In genomic region chr7:56590904-56591303, GRCm38 (mm10) we compare ENCODE assay signal across 15 mouse cellular contexts.
A peak's percentile ranks its signal among the peaks of the same experiment; 100 is the strongest.
DNase-seq lines count a peak whose midpoint lies in the region; ATAC-seq lines count a peak whose summit lies in the region.
"Had no signal": no experiment of that assay in that cellular context is flagged by ENCODE, and none has a peak within 500 bp of the region (broad histone marks: within the 10 kb centered on the region; RNA-seq: fewer than 3 reads in every experiment).

No protein-coding gene starts in this region.

- no peak overlapping the region for H3K4me3 ChIP-seq in embryonic facial prominence, embryonic 11.5 days (ENCODE audit: low read depth, low read length)
- no peak overlapping the region for H3K4me3 ChIP-seq in hindbrain, embryonic 15.5 days
- H3K4me3 ChIP-seq in neural tube, embryonic 12.5 days, result no peak overlapping the region
- H3K4me3 ChIP-seq: embryonic facial prominence, embryonic 15.5 days; heart, adult 2 months; left cerebral cortex, adult 2 months had no signal

- H3K9me3 ChIP-seq in embryonic facial prominence, embryonic 11.5 days (replicated peaks; ENCODE audit: control insufficient read depth, low read length), result no peaks in the 10 kb centered on the region
- no peaks in the 10 kb centered on the region for H3K9me3 ChIP-seq in hindbrain, embryonic 15.5 days
- H3K9me3 ChIP-seq in neural tube, embryonic 12.5 days, result no peaks in the 10 kb centered on the region
- H3K9me3 ChIP-seq: embryonic facial prominence, embryonic 15.5 days had no signal

- WGBS in embryonic facial prominence, embryonic 11.5 days, result 50% methylated on average over 4 of the region's 4 CpGs
- 19% methylated on average over 4 of the region's 4 CpGs for whole genome bisulfite sequencing in hindbrain, embryonic 15.5 days
- WGBS in neural tube, embryonic 12.5 days, result 27% methylated on average over 4 of the region's 4 CpGs

- no peak overlapping the region for H3K27ac ChIP-seq in embryonic facial prominence, embryonic 11.5 days (replicated peaks; ENCODE audit: low read depth, low read length)
- 0 out of 2 replicates have a peak overlapping the region, but pooled peaks have one; percentile 31 for H3K27ac ChIP-seq in hindbrain, embryonic 15.5 days (replicated peaks)
- H3K27ac ChIP-seq in neural tube, embryonic 12.5 days, result no peak overlapping the region
- H3K27ac ChIP-seq: embryonic facial prominence, embryonic 15.5 days; heart, adult 2 months; left cerebral cortex, adult 2 months had no signal

- H3K27me3 ChIP-seq in embryonic facial prominence, embryonic 11.5 days (ENCODE audit: control insufficient read depth, insufficient read depth, low read length), result no peaks in the 10 kb centered on the region
- no peaks in the 10 kb centered on the region for H3K27me3 ChIP-seq in hindbrain, embryonic 15.5 days
- no peaks in the 10 kb centered on the region for H3K27me3 ChIP-seq in neural tube, embryonic 12.5 days (replicated peaks)
- H3K27me3 ChIP-seq: embryonic facial prominence, embryonic 15.5 days had no signal

- H3K9ac ChIP-seq in embryonic facial prominence, embryonic 11.5 days (replicated peaks; ENCODE audit: low read length), result no peak overlapping the region
- H3K9ac ChIP-seq in hindbrain, embryonic 15.5 days, result no peak overlapping the region
- no peak overlapping the region for H3K9ac ChIP-seq in neural tube, embryonic 12.5 days
- H3K9ac ChIP-seq: embryonic facial prominence, embryonic 15.5 days had no signal

- peak; percentile 9 for DNase-seq in embryo, embryonic 10 days (ENCODE audit: low spot score)
- no peak for DNase-seq in embryo, embryonic 9.5 days (ENCODE audit: extremely low spot score)
- DNase-seq in embryonic facial prominence, embryonic 11.5 days (ENCODE audit: low spot score), result no peak
- DNase-seq in lung, postnatal 25 days (ENCODE audit: low spot score), result no peak
- no peak for DNase-seq in natural killer cell, adult 2 months (ENCODE audit: low spot score in 2 of 2)
- DNase-seq in gastrocnemius, adult 8-10 months (ENCODE audit: low spot score in 2 of 2), result no peak
- DNase-seq: cerebellum, adult 2 months; heart, adult 2 months; heart, postnatal 10 days; kidney, postnatal 36 days had no signal

- 0 out of 2 replicates have a peak, but pooled peaks have one; percentile 34 for ATAC-seq in embryonic facial prominence, embryonic 11.5 days (replicated peaks; ENCODE audit: insufficient number of reproducible peaks, low FRiP score, low TSS enrichment, low read depth)
- peak; percentile 90 for ATAC-seq in hindbrain, embryonic 15.5 days (ENCODE audit: low FRiP score, low read depth)
- ATAC-seq in neural tube, embryonic 12.5 days (ENCODE audit: low FRiP score, low read depth), result peak; percentile 83
- ATAC-seq: intestine, postnatal 0 days had no signal

- H3K4me2 ChIP-seq in embryonic facial prominence, embryonic 11.5 days (ENCODE audit: low read depth, low read length), result no peak overlapping the region
- H3K4me2 ChIP-seq in hindbrain, embryonic 15.5 days, result no peak overlapping the region
- H3K4me2 ChIP-seq in neural tube, embryonic 12.5 days (replicated peaks), result no peak overlapping the region
- H3K4me2 ChIP-seq: embryonic facial prominence, embryonic 15.5 days had no signal

- H3K4me1 ChIP-seq in embryonic facial prominence, embryonic 11.5 days (ENCODE audit: control insufficient read depth, insufficient read depth, low read length), result no peaks in the 10 kb centered on the region
- H3K4me1 ChIP-seq in hindbrain, embryonic 15.5 days (replicated peaks), result peaks cover 9% of the 10 kb centered on the region; the same call in 1 of the 2 replicates
- peaks cover 3% of the 10 kb centered on the region; the same call in 1 of the 2 replicates for H3K4me1 ChIP-seq in neural tube, embryonic 12.5 days
- H3K4me1 ChIP-seq: embryonic facial prominence, embryonic 15.5 days had no signal

- H3K36me3 ChIP-seq in embryonic facial prominence, embryonic 11.5 days (replicated peaks; ENCODE audit: control insufficient read depth, insufficient read depth, low read depth, low read length), result no peaks in the 10 kb centered on the region
- H3K36me3 ChIP-seq in hindbrain, embryonic 15.5 days, result no peaks in the 10 kb centered on the region
- no peaks in the 10 kb centered on the region for H3K36me3 ChIP-seq in neural tube, embryonic 12.5 days
- H3K36me3 ChIP-seq: embryonic facial prominence, embryonic 15.5 days had no signal

Comparison
In these comparisons a context has a peak if more than half of its experiments do, and no peak if none do; other contexts are left out.
1. ATAC-seq: peak in every context shown above with its lines; median percentile 90 in hindbrain, embryonic 15.5 days; 83 in neural tube, embryonic 12.5 days; 34 in embryonic facial prominence, embryonic 11.5 days.